Mouse (Mus musculus) heart, embryonic 11.5 days (tissue): ENCODE data around the gene Rapgef6. TPM values are rescaled to one million over a fixed set of nuclear protein-coding genes. Genes with fewer than 3 reads are reported as not detected.
A peak's percentile ranks its signal among the peaks of the same experiment; 100 is the strongest.

Experiments
- ATAC-seq: fragments of 200-750 bp; cut with Nextera tagmentation; replicated peaks from 2 replicates; pipeline ENCODE4 v1.8.0; 2017; ENCODE audit warnings: moderate library complexity; ENCODE audit not compliant: insufficient number of reproducible peaks, low FRiP score, low TSS enrichment
- H3K27ac ChIP-seq: fragments of 300-500 bp; sonication (generic); 2 replicates; pipeline ENCODE4 v1.5.1; 2014; ENCODE audit warnings: mild to moderate bottlenecking, low read depth, low read length
- H3K27me3 ChIP-seq: fragments of 300-500 bp; sonication (generic); 2 replicates; pipeline ENCODE4 v1.6.1; 2014; ENCODE audit warnings: mild to moderate bottlenecking, low read length, mixed read lengths; ENCODE audit not compliant: control insufficient read depth, insufficient read depth
- H3K36me3 ChIP-seq: fragments of 300-500 bp; sonication (generic); 2 replicates; pipeline ENCODE4 v1.6.1; 2014; ENCODE audit warnings: mild to moderate bottlenecking, low read length, moderate library complexity, mixed read lengths; ENCODE audit not compliant: control insufficient read depth, insufficient read depth
- H3K4me1 ChIP-seq: fragments of 300-500 bp; sonication (generic); 2 replicates; pipeline ENCODE4 v1.6.1; 2014; ENCODE audit warnings: low read length; ENCODE audit not compliant: control insufficient read depth, insufficient read depth
- H3K4me2 ChIP-seq: fragments of 300-500 bp; sonication (generic); 2 replicates; pipeline ENCODE4 v1.6.1; 2014; ENCODE audit warnings: mild to moderate bottlenecking, moderate library complexity
- H3K4me3 ChIP-seq: fragments of 300-500 bp; sonication (generic); 2 replicates; pipeline ENCODE4 v1.5.1; 2014; ENCODE audit warnings: low read depth, low read length
- H3K9ac ChIP-seq: fragments of 300-500 bp; sonication (generic); 2 replicates; pipeline ENCODE4 v1.6.1; 2014; ENCODE audit warnings: mild to moderate bottlenecking, low read depth, low read length, moderate library complexity
- H3K9me3 ChIP-seq: fragments of 300-500 bp; sonication (generic); replicated peaks from 2 replicates; pipeline ENCODE4 v1.6.1; 2016; ENCODE audit warnings: low read length; ENCODE audit not compliant: control insufficient read depth
- WGBS: fragments of 180-500 bp; shearing (Covaris S2); extraction: QIAGEN DNeasy Blood & Tissue Kit; methylation state at CpG from one replicate; pipeline ENCODE4 v1.1.7; 2014; ENCODE audit not compliant: insufficient replicate concordance; 5-methylcytosine and 5-hydroxymethylcytosine counted together
- polyA plus RNA-seq: library from polyadenylated mRNA; unstranded; fragments of >200 nt; fragmentation: Nextera tagmentation; extraction: Ambion mirVana; gene quantifications from 2 replicates; pipeline ENCODE4 v1.2.1, GENCODE M21; 2014

The Rapgef6 gene
- polyA plus RNA-seq, 1 experiment from 2014 or later = 28.6 TPM

DNA sequence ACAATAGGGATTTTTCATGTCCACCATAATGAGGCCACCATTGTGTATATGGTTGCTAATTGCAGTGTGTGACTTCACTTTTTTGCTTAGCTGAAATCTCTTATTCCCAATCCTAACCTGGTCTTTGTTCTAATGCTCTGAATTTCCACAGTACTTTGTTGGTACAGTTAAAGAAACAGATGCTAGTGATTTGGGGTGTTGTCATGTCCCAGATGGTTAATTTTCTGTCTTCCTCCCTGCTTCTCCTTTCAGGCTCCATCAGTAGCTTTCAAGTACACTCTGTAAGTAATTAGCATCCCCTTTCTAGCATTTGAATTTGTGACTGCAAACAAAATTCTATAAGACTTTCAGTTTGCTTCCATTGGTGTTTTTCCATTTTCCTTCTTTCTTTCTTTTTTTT lies 17.7 kb downstream of the Rapgef6 start:
- no peaks in the 10 kb centered on the region for H3K27me3 ChIP-seq
- H3K27ac ChIP-seq = no peak overlapping the region
- no peak overlapping the region for H3K4me3 ChIP-seq
- no peaks in the 10 kb centered on the region for H3K36me3 ChIP-seq
- no peak overlapping the region for H3K9ac ChIP-seq
- no peaks in the 10 kb centered on the region for H3K4me1 ChIP-seq
- no peak overlapping the region for H3K4me2 ChIP-seq
- no peaks in the 10 kb centered on the region for H3K9me3 ChIP-seq
- ATAC-seq = no peak

DNA sequence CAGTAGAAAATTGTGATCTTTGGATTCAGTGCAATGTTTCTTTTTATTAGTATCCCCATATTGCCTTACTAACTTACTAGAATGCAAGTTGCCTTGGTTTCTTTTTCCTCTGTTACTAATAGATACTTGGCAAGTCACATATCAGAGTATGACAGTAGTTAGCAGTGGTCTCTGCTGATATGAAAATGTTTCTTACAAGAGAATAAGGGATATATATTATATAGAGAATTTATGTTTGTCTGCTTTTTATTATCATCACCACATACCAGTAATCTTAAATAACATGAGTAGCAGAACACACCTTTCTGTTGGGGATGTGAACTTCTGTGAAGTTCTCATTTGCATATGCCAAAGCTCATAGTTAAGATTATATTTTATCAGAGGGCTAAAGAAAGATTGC lies 19.8 kb downstream of the Rapgef6 start:
- Histone ChIP-seq H3K9ac (no peak overlapping the region), H3K27ac (no peak overlapping the region), H3K4me1 (no peaks in the 10 kb centered on the region), H3K27me3 (no peaks in the 10 kb centered on the region), H3K4me3 (no peak overlapping the region), H3K36me3 (no peaks in the 10 kb centered on the region), H3K9me3 (no peaks in the 10 kb centered on the region), H3K4me2 (no peak overlapping the region)
- no peak for ATAC-seq

DNA sequence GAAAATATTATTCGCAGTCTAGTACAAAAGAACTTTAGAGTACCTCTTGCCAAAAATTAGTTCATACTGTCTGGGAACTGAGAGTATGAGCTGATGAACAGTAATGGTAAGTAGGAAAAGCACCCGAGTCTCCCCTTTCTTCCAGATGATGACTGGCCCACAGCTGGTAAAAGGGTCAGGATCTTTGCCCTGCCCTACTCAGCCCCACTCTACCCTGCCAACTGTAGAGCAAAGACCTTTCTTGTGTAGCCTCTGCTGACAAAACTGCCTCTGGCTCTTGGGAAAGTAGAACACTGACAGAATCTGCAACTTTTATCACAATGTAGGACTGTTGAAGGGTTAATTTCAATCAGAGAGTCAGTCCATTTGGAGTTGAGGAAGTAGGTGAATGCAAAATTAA lies 32.3 kb downstream of the Rapgef6 start:
- no peaks in the 10 kb centered on the region for H3K36me3 ChIP-seq
- WGBS = 89% methylated on average over 2 of the region's 2 CpGs
- ATAC-seq = no peak

DNA sequence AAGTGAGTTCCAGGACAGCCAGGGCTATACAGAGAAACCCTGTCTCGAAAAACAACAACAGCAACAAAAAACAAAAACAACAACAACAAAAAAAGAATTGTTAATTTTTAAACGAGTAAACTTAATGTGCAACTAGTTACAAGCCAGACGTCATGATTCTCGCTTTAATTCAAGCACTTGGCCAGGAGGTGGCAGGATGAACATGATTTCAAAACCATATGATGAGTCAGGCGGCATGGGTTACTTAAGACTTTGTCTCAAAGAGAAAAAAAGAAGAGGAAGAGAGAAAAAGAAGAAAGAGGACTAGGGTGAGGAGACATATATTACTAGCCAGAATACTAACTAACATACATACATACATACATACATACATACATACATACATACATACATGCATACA lies 40.1 kb downstream of the Rapgef6 start:
- H3K4me3 ChIP-seq = no peak overlapping the region
- WGBS = 87% methylated on average over 5 of the region's 5 CpGs
- H3K9me3 ChIP-seq = no peaks in the 10 kb centered on the region
- H3K4me1 ChIP-seq = no peaks in the 10 kb centered on the region
- no peak overlapping the region for H3K27ac ChIP-seq
- H3K36me3 ChIP-seq = no peaks in the 10 kb centered on the region
- H3K27me3 ChIP-seq = no peaks in the 10 kb centered on the region
- no peak for ATAC-seq
- no peak overlapping the region for H3K9ac ChIP-seq
- H3K4me2 ChIP-seq = no peak overlapping the region

More for the DNA sequence above, 32.3 kb downstream of the Rapgef6 start:
- no peaks in the 10 kb centered on the region for H3K4me1 ChIP-seq
- H3K9me3 ChIP-seq = no peaks in the 10 kb centered on the region
- no peak overlapping the region for H3K9ac ChIP-seq
- H3K4me2 ChIP-seq = no peak overlapping the region
- no peaks in the 10 kb centered on the region for H3K27me3 ChIP-seq
- H3K27ac ChIP-seq = no peak overlapping the region
- no peak overlapping the region for H3K4me3 ChIP-seq

DNA sequence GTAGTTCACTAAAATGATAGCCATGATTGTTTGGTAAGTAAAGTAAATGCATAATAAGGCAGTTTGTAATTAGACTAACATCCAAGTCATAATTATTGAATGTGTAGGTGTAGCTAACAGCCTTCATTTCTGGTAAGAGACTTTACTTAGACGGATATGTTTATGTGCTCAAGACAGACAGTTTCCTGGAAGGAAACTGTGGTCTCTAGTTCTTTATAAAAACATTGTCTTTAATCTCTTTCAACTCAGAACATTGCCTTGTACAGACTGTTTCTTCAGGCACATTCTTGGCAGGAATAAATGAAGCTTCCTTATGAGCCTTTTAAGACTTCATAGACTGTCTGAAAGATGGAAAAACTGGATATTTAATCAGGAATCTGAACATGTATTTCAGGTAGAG lies 45.3 kb downstream of the Rapgef6 start:
- H3K9ac ChIP-seq = no peak overlapping the region
- no peak overlapping the region for H3K4me3 ChIP-seq
- no peaks in the 10 kb centered on the region for H3K27me3 ChIP-seq
- 57% methylated on average over 1 of the region's 1 CpGs for WGBS
- no peaks in the 10 kb centered on the region for H3K4me1 ChIP-seq
- H3K36me3 ChIP-seq = no peaks in the 10 kb centered on the region
- no peak overlapping the region for H3K27ac ChIP-seq
- H3K9me3 ChIP-seq = no peaks in the 10 kb centered on the region
- no peak overlapping the region for H3K4me2 ChIP-seq
- no peak for ATAC-seq

DNA sequence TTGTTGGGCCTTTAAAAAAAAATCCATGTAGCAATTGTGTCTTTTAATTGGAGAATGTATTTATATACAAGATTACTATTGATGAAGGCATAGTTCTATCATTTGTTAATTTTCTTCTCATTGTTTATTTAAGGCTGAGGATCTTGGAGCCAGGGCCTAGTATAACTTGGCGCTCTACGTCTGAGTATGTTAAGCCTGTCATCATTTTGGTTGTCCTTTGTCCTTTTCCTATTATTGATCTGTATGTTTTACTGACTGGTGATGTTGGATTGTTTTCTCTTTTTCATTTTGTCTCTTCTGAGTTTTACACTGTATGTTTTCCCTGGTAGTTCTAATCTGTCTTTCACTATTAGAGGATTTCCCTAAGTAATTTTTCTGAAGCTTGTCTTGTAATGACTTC lies 52.1 kb downstream of the Rapgef6 start:
- Histone ChIP-seq H3K4me1 (no peaks in the 10 kb centered on the region), H3K27ac (no peak overlapping the region), H3K36me3 (no peaks in the 10 kb centered on the region), H3K27me3 (no peaks in the 10 kb centered on the region), H3K4me3 (no peak overlapping the region), H3K9ac (no peak overlapping the region), H3K4me2 (no peak overlapping the region), H3K9me3 (no peaks in the 10 kb centered on the region)
- 92% methylated on average over 2 of the region's 2 CpGs for WGBS
- ATAC-seq = no peak

DNA sequence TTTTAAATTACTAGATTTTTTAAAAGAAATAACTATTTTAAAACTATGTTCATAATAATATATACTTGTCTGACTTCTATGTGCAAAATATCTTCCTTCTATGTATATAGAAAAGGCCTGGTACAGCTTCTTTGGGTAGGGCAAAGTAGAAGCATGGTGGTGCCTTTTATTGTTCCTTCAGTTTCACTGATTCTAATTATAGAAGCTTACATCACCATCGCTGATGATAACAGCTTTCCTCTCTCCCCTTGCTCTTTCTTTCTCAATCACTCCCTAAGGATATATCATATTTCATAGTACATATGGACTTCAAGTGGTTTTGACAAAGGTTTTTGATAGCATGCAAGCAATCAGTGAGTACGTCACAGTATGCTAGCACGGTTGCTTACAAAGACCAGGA lies 69.9 kb downstream of the Rapgef6 start:
- ATAC-seq = no peak

DNA sequence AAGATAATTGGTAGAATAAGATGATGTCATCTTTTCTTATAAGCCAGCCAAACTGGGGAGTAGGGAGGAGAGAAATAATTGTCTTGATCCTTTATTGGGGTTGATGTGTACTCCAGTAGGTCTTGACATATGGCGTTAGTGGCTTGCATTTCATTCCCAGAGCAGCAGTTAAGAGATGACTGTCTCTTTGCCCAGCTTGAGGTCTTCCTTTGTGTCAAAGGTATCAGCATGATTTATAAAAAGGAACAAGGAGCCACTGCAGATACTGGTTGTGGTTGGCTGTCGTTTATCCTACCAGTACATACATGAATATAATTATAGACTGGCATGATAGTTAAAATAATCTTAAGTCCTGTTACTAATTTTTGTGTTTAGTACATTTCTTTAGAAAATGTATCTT lies 71.4 kb downstream of the Rapgef6 start:
- H3K27me3 ChIP-seq = no peaks in the 10 kb centered on the region
- no peak overlapping the region for H3K4me3 ChIP-seq
- H3K27ac ChIP-seq = no peak overlapping the region
- H3K4me2 ChIP-seq = no peak overlapping the region
- ATAC-seq = no peak
- H3K4me1 ChIP-seq = peaks cover 7% of the 10 kb centered on the region
- 84% methylated on average over 2 of the region's 2 CpGs for WGBS
- H3K9me3 ChIP-seq = no peaks in the 10 kb centered on the region
- no peak overlapping the region for H3K9ac ChIP-seq
- no peaks in the 10 kb centered on the region; the same call in 1 of the 2 replicates for H3K36me3 ChIP-seq

More for the DNA sequence above, 69.9 kb downstream of the Rapgef6 start:
- H3K9me3 ChIP-seq = no peaks in the 10 kb centered on the region
- peaks cover 7% of the 10 kb centered on the region for H3K4me1 ChIP-seq
- 0 out of 2 replicates have a peak overlapping the region, but pooled peaks have one; percentile 10 for H3K4me2 ChIP-seq
- no peak overlapping the region for H3K9ac ChIP-seq
- no peaks in the 10 kb centered on the region; the same call in 1 of the 2 replicates for H3K36me3 ChIP-seq
- no peaks in the 10 kb centered on the region for H3K27me3 ChIP-seq
- no peak overlapping the region for H3K4me3 ChIP-seq
- 46% methylated on average over 3 of the region's 3 CpGs for WGBS
- 0 out of 2 replicates have a peak overlapping the region, but pooled peaks have one; percentile 41 for H3K27ac ChIP-seq

DNA sequence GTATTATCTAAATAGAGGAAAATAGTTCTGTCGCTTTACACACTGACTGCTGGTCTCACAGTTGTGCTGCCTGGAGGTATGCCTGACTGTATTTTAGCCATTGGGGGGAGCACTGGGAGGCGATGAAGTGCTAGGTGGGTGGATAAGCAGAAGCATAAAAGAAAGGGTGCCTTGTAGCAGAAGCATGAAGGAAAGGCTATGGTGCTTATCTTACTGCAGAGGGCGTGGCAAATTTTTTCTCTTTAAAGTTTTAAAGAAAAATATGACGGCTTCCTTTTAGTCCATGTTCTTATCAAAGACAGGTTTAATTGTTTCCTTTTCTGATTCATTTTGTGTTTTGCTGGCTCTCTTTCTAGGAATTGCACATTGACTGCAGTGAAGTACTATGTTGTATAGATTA lies 72.4 kb downstream of the Rapgef6 start:
- no peak for ATAC-seq
- Histone ChIP-seq H3K9ac (no peak overlapping the region), H3K4me1 (peaks cover 7% of the 10 kb centered on the region), H3K9me3 (no peaks in the 10 kb centered on the region), H3K27me3 (no peaks in the 10 kb centered on the region), H3K27ac (no peak overlapping the region), H3K36me3 (no peaks in the 10 kb centered on the region), H3K4me3 (no peak overlapping the region), H3K4me2 (no peak overlapping the region)
- WGBS = 47% methylated on average over 4 of the region's 4 CpGs
